Mouse (Mus musculus): Measurements from ENCODE around the gene Gm17087. TPM values are rescaled to one million over a fixed set of nuclear protein-coding genes. Genes with fewer than 3 reads are reported as not detected.
A peak's percentile ranks its signal among the peaks of the same experiment; 100 is the strongest.

The Gm17087 gene
- polyA plus RNA-seq, 1 experiment: not detected

DNA sequence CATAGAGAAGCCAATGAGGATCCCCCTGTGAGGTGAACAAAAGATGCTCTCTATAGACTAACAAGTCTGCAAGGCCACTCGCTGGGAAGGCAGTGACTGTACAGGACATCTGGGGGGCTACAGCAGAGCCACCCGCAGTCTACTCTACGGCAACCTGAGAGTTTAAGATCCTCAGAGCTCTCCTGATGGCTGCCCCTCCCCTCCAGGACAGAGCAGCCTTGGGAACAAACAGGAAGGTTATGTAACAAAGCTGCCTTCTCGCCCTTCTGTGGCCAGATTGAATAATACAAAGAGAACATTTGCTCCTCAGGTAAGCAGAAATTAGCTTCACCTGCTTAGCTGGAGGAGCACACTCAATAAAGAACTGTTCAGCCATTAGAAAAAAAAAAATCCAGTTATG is 34.1 kb downstream of the Gm17087 start:
- no peak overlapping the region for H3K27ac ChIP-seq (ENCODE audit: control insufficient read depth, insufficient read depth, low read length)
- no peaks in the 10 kb centered on the region for H3K27me3 ChIP-seq (ENCODE audit: control insufficient read depth, insufficient read depth, low read length)
- no peaks in the 10 kb centered on the region for H3K36me3 ChIP-seq (ENCODE audit: control insufficient read depth, insufficient read depth, low read length)
- no peak for TF ChIP-seq CTCF (IDR thresholded peaks at IDR 0.05; ENCODE audit: borderline replicate concordance, control insufficient read depth, extremely low read depth, insufficient read depth, low read length, poor library complexity)
- no peak for TF ChIP-seq POLR2A (IDR thresholded peaks at IDR 0.05; ENCODE audit: control insufficient read depth, extremely low read depth, insufficient read depth, low read length, poor library complexity)
- no peak overlapping the region for H3K4me3 ChIP-seq (ENCODE audit: control insufficient read depth, insufficient read depth, low read length)
- WGBS: 79% methylated on average over 4 of the region's 4 CpGs
- no peak for DNase-seq
- H3K4me1 ChIP-seq (replicated peaks; ENCODE audit: control insufficient read depth, insufficient read depth, low read length): no peaks in the 10 kb centered on the region

DNA sequence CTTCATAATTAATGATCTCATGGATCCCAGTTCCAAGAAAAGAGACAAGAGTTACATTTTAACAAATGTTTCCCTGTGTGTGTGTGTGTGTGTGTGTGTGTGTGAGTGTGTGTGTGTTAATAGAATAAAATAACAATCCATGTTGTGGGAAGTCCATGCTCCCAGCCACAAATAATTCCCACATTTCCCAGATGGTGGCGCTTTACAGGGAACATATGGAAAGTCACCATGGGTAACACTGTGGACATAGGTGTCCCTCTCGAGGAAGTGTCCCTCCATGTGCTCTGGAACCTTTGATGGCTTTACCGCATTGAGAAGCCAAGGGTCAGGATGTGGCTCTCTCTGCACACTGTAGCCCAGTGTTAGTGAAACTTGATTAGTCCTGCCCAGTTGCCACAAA is 38.1 kb downstream of the Gm17087 start:
- WGBS: 86% methylated on average over 3 of the region's 3 CpGs
- H3K4me3 ChIP-seq (ENCODE audit: control insufficient read depth, insufficient read depth, low read length): no peak overlapping the region
- H3K36me3 ChIP-seq (ENCODE audit: control insufficient read depth, insufficient read depth, low read length): no peaks in the 10 kb centered on the region
- TF ChIP-seq CTCF (IDR thresholded peaks at IDR 0.05; ENCODE audit: borderline replicate concordance, control insufficient read depth, extremely low read depth, insufficient read depth, low read length, poor library complexity) (no peak), POLR2A (IDR thresholded peaks at IDR 0.05; ENCODE audit: control insufficient read depth, extremely low read depth, insufficient read depth, low read length, poor library complexity) (no peak)
- H3K4me1 ChIP-seq (replicated peaks; ENCODE audit: control insufficient read depth, insufficient read depth, low read length): peaks cover 9% of the 10 kb centered on the region
- DNase-seq: no peak
- H3K27ac ChIP-seq (ENCODE audit: control insufficient read depth, insufficient read depth, low read length): no peak overlapping the region
- peaks cover 11% of the 10 kb centered on the region for H3K27me3 ChIP-seq (ENCODE audit: control insufficient read depth, insufficient read depth, low read length)

DNA sequence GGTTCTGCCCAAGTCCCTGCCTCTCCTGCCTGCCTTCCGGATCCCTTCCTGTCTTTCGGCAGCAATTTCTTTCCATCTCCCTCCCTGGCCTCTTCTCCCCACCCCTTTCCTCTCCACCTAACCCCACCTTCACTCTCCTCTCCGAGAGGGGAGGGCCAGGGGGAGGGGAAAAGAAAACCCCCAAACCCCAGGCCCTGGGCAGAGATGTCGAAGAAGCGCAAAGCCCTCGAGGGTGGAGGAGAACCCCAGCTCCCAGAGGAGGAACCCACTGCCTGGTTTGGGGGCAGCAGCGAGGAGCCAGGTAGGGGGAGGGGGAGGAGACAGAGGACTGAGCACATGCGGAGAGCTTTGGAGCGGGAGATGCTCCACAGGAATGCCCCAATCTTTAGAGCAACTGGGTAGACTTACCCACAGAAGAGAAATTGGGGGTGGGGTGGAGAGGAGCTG is 39.9 kb downstream of the Gm17087 start:
- Histone ChIP-seq H3K4me1 (replicated peaks; ENCODE audit: control insufficient read depth, insufficient read depth, low read length) (peaks cover 9% of the 10 kb centered on the region), H3K4me3 (ENCODE audit: control insufficient read depth, insufficient read depth, low read length) (no peak overlapping the region), H3K27me3 (ENCODE audit: control insufficient read depth, insufficient read depth, low read length) (peaks cover 11% of the 10 kb centered on the region), H3K27ac (ENCODE audit: control insufficient read depth, insufficient read depth, low read length) (no peak overlapping the region), H3K36me3 (ENCODE audit: control insufficient read depth, insufficient read depth, low read length) (no peaks in the 10 kb centered on the region)
- no peak for TF ChIP-seq POLR2A (IDR thresholded peaks at IDR 0.05; ENCODE audit: control insufficient read depth, extremely low read depth, insufficient read depth, low read length, poor library complexity)
- no peak for TF ChIP-seq CTCF (IDR thresholded peaks at IDR 0.05; ENCODE audit: borderline replicate concordance, control insufficient read depth, extremely low read depth, insufficient read depth, low read length, poor library complexity)
- no peak for DNase-seq
- 49% methylated on average over 9 of the region's 9 CpGs for WGBS

DNA sequence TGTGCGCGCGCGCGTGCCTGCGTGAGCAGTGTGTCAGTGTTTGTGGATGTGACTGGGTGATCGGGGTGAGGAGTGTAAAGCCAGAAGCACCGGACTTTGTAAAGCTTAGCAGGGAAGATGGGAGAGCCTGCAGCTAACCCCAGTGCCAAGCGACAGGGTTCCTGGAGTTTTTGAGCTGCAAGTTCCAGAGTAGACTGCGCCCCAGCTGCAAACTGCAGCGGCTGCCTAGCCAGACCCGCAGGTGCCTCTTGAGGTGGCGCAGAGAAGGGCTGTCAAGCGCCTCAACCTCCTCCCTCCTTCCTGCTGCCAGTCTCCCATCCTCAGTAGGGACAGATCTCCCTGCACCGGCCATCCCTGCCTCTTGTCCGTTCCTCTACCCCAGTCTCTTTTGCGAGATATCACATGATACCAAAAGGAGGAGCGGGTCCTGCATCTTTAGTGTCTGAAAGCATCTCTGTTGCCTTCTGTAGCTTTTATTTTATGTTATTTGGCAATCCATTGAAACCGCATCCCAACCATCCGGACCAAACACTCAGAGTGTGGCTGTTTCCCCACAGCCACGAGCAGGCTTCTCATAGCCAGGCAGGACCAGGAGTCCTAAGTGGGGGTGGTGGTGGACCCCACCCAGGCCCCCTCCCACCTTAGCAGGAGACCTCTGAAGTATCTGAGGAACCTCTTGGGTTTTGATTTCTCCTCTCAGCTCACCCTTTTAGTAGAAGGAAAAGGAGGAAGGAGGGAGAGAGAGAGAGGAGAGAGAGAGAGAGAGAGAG is 40.6 kb downstream of the Gm17087 start:
- no peak overlapping the region for H3K27ac ChIP-seq (ENCODE audit: control insufficient read depth, insufficient read depth, low read length)
- TF ChIP-seq CTCF (IDR thresholded peaks at IDR 0.05; ENCODE audit: borderline replicate concordance, control insufficient read depth, extremely low read depth, insufficient read depth, low read length, poor library complexity) (no peak), POLR2A (IDR thresholded peaks at IDR 0.05; ENCODE audit: control insufficient read depth, extremely low read depth, insufficient read depth, low read length, poor library complexity) (no peak)
- H3K4me1 ChIP-seq (replicated peaks; ENCODE audit: control insufficient read depth, insufficient read depth, low read length): peaks cover 9% of the 10 kb centered on the region
- 7% methylated on average over 21 of the region's 21 CpGs for WGBS
- DNase-seq: no peak
- H3K4me3 ChIP-seq (ENCODE audit: control insufficient read depth, insufficient read depth, low read length): no peak overlapping the region
- H3K36me3 ChIP-seq (ENCODE audit: control insufficient read depth, insufficient read depth, low read length): no peaks in the 10 kb centered on the region
- H3K27me3 ChIP-seq (ENCODE audit: control insufficient read depth, insufficient read depth, low read length): peaks cover 11% of the 10 kb centered on the region

DNA sequence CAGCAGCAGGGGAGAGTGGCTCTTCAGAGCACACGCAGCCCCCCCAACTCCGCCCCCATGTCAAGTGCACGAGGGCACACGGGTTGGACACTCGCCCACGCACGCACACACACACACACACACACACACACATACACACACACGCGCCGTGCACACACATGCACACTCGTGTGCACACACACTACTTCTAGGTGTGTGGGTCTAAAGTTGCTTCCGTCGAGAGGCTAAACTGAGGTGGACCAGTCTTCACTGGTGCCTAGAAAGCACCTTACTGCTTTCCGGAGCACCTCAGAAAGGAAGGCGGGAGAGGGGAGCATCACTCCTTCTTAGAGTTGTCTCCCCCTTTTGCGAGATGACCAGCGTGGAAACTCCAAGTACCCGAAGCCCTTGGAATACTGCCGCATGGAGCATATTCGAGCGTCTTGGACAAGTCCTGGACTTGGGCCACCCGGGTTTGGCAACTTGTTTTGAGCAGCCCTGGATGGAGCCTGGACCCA is 41.5 kb downstream of the Gm17087 start, which contains the start of gene Pde10a:
Pde10a (plus strand) TSS at position 148 of the 497 bp plus-strand sequence.
- no peak for DNase-seq
- 6% methylated on average over 22 of the region's 22 CpGs for WGBS
- no peak within 1 kb of the TSS for H3K27ac ChIP-seq (ENCODE audit: control insufficient read depth, insufficient read depth, low read length)

DNA sequence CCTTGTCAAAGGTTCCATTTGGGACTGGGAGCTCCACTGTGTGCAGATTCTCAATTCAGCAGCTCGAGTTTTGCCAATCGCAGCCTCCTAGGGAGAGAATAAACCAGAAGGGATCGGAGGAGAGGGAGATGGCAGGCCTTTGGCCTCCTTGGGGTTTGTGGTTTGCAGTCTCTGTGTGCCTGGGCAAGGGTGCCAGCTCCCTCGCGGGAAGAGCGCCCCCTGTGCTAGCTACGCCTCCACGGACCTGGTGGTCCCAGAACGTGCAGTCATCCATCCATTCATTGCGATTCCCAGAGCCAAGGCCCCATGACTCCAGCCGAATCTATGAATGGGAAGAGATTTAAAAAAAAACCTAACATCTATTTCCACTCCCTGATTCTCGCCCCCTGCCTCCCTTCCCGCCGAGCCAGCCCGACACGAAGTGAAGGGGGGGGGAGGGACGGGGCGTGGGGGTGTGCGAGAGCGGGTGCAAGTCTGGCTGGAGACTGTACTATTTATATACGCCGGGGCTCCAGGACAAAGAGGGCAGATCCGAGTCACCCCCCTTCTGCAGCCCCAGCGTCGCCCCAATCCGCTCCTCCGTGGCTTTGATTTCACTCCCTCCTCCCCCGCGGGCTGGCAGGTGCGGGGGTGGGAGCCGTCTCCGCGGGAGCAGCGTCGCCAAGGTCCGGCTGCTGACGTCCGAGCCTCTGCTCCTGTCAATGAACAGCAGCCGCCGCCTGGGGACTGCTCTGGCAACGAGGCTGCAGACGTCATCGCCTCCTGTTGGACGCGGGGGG is 42.2 kb downstream of the Gm17087 start:
- DNase-seq: peak; percentile 31
- Histone ChIP-seq H3K4me1 (replicated peaks; ENCODE audit: control insufficient read depth, insufficient read depth, low read length) (peaks cover 9% of the 10 kb centered on the region), H3K27me3 (ENCODE audit: control insufficient read depth, insufficient read depth, low read length) (peaks cover 11% of the 10 kb centered on the region), H3K4me3 (ENCODE audit: control insufficient read depth, insufficient read depth, low read length) (no peak overlapping the region), H3K27ac (ENCODE audit: control insufficient read depth, insufficient read depth, low read length) (no peak overlapping the region), H3K36me3 (ENCODE audit: control insufficient read depth, insufficient read depth, low read length) (no peaks in the 10 kb centered on the region)
- 1% methylated on average over 45 of the region's 45 CpGs for WGBS
- no peak for TF ChIP-seq CTCF (IDR thresholded peaks at IDR 0.05; ENCODE audit: borderline replicate concordance, control insufficient read depth, extremely low read depth, insufficient read depth, low read length, poor library complexity)
- TF ChIP-seq POLR2A (IDR thresholded peaks at IDR 0.05; ENCODE audit: control insufficient read depth, extremely low read depth, insufficient read depth, low read length, poor library complexity): no peak

More for the DNA sequence above, 41.5 kb downstream of the Gm17087 start, which contains the start of gene Pde10a:
- Histone ChIP-seq H3K27me3 (ENCODE audit: control insufficient read depth, insufficient read depth, low read length) (peaks cover 11% of the 10 kb centered on the region), H3K4me3 (ENCODE audit: control insufficient read depth, insufficient read depth, low read length) (no peak within 1 kb of the TSS), H3K4me1 (replicated peaks; ENCODE audit: control insufficient read depth, insufficient read depth, low read length) (peaks cover 9% of the 10 kb centered on the region), H3K36me3 (ENCODE audit: control insufficient read depth, insufficient read depth, low read length) (no peaks in the 10 kb centered on the region)
- TF ChIP-seq CTCF (IDR thresholded peaks at IDR 0.05; ENCODE audit: borderline replicate concordance, control insufficient read depth, extremely low read depth, insufficient read depth, low read length, poor library complexity) (no peak), POLR2A (IDR thresholded peaks at IDR 0.05; ENCODE audit: control insufficient read depth, extremely low read depth, insufficient read depth, low read length, poor library complexity) (no peak)
